Mouse (Mus musculus): ENCODE measurements around the gene Plekha6.

DNA sequence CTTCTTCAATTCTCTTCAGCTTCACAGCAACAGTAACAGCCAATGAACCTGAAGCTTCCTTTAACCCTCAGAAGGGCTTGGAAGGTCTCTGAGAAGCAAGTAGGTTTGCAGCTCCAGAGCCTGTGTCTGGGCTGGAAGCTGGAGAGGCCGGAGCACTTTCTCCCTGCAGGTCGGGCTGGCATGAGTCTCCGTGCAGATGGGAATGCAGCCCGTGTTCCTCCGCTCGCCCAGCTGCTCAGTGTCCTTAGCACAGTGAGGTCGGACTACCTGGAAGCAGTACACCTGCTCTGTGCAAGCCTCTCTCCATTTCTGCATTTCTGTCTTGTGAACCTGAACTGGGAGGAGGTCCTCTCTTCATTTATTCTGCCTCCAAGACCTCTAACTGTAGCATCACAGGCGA, 92.3 kb downstream of the Plekha6 start:
- TF ChIP-seq CTCF (IDR thresholded peaks at IDR 0.05; ENCODE audit: extremely low read depth, insufficient read length, insufficient replicate concordance, low read depth, low read length) (no peak), POLR2A (IDR thresholded peaks at IDR 0.05; ENCODE audit: low read depth, low read length) (no peak)

All from small intestine, adult 2 months (tissue).